Mouse (Mus musculus) bone marrow, adult 2 months (tissue): Measurements from ENCODE around the gene Ctnnbip1.

Experiments used
- CTCF ChIP-seq: fragments of 200-500 bp; IDR thresholded peaks from 2 replicates; pipeline ENCODE4 v1.5.1; 2011; ENCODE audit warnings: low read length, control low read depth; ENCODE audit not compliant: control insufficient read depth, insufficient read depth
- POLR2A ChIP-seq: fragments of 200-500 bp; IDR thresholded peaks from 2 replicates; pipeline ENCODE4 v1.6.1; 2011; ENCODE audit warnings: low read depth, mild to moderate bottlenecking, control low read depth, low read length, borderline replicate concordance; ENCODE audit not compliant: control insufficient read depth

DNA sequence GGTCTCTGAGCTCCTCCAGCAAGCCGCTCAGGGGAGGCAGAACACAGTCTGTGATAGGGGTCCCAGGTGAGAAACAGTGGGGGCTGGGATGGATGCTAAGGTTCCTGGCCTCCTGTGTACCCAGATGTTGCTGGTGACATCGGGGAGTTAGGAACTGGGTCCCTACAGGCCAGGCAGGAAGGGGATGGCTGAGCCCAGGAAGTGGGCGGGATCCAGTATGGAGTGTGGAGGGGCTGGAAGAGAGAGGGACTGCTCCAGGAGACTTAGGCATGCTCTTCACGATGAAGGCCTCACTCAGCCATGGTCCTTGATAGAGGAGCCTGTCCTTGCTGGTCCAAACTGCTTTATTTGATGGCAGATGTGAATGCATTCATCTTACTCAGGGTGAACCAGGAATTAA, 82.1 kb downstream of the Ctnnbip1 start:
- TF ChIP-seq CTCF (no peak), POLR2A (no peak)
